Mouse (Mus musculus) stomach, postnatal 0 days (tissue): Measurements from ENCODE around the gene Mthfd1. TPM values are rescaled to one million over a fixed set of nuclear protein-coding genes. Genes with fewer than 3 reads are reported as not detected.

Source experiments
- ATAC-seq: fragments of 200-750 bp; cut with Nextera tagmentation; 2 replicates; pipeline ENCODE4 v1.8.0; 2017; ENCODE audit not compliant: low FRiP score, low TSS enrichment
- DNase-seq: peaks from one replicate; pipeline ENCODE4 v3.0.0-alpha.2; 2016; ENCODE audit warnings: low spot score
- H3K27ac ChIP-seq: fragments of 300-500 bp; sonication (generic); replicated peaks from 2 replicates; pipeline ENCODE4 v1.5.1; 2014; ENCODE audit warnings: mild to moderate bottlenecking, control low read depth
- H3K27me3 ChIP-seq: fragments of 300-500 bp; sonication (generic); 2 replicates; pipeline ENCODE4 v1.6.1; 2014; ENCODE audit warnings: low read length; ENCODE audit not compliant: control insufficient read depth, insufficient read depth
- H3K36me3 ChIP-seq: fragments of 300-500 bp; sonication (generic); 2 replicates; pipeline ENCODE4 v1.6.1; 2014; ENCODE audit warnings: low read length, mixed read lengths; ENCODE audit not compliant: control insufficient read depth, insufficient read depth
- H3K4me1 ChIP-seq: fragments of 300-500 bp; sonication (generic); replicated peaks from 2 replicates; pipeline ENCODE4 v1.6.1; 2014; ENCODE audit warnings: antibody characterized with exemption; ENCODE audit not compliant: control insufficient read depth, insufficient read depth
- H3K4me2 ChIP-seq: fragments of 300-500 bp; sonication (generic); replicated peaks from 2 replicates; pipeline ENCODE4 v1.6.1; 2014; ENCODE audit warnings: low read depth, mild to moderate bottlenecking, control low read depth, moderate library complexity
- H3K4me3 ChIP-seq: fragments of 300-500 bp; sonication (generic); 2 replicates; pipeline ENCODE4 v1.5.1; 2014; ENCODE audit warnings: low read depth, low read length, control low read depth
- H3K9ac ChIP-seq: fragments of 300-500 bp; sonication (generic); 2 replicates; pipeline ENCODE4 v1.6.1; 2014; ENCODE audit warnings: mild to moderate bottlenecking, low read length, control low read depth, mixed read lengths
- H3K9me3 ChIP-seq: fragments of 300-500 bp; sonication (generic); 2 replicates; pipeline ENCODE4 v1.6.1; 2016; ENCODE audit warnings: low read length; ENCODE audit not compliant: control insufficient read depth
- CTCF ChIP-seq: IDR thresholded peaks from 2 replicates; pipeline ENCODE4 v1.5.1; 2016; ENCODE audit warnings: antibody characterized with exemption, low read depth, mild to moderate bottlenecking, moderate library complexity
- EP300 ChIP-seq: optimal IDR thresholded peaks from 2 replicates; pipeline ENCODE3; 2016; ENCODE audit warnings: antibody characterized with exemption
- WGBS: fragments of 180-500 bp; shearing (Covaris S2); extraction: QIAGEN DNeasy Blood & Tissue Kit; methylation state at CpG from one replicate; pipeline ENCODE4 v1.1.7; 2014; 5-methylcytosine and 5-hydroxymethylcytosine counted together
- polyA plus RNA-seq: library from polyadenylated mRNA; unstranded; fragments of >200 nt; fragmentation: Nextera tagmentation; extraction: Ambion mirVana; gene quantifications from 2 replicates; pipeline ENCODE4 v1.2.1, GENCODE M21; 2015

The Mthfd1 gene
- polyA plus RNA-seq, 1 experiment from 2014 or later: 28.9 TPM

DNA sequence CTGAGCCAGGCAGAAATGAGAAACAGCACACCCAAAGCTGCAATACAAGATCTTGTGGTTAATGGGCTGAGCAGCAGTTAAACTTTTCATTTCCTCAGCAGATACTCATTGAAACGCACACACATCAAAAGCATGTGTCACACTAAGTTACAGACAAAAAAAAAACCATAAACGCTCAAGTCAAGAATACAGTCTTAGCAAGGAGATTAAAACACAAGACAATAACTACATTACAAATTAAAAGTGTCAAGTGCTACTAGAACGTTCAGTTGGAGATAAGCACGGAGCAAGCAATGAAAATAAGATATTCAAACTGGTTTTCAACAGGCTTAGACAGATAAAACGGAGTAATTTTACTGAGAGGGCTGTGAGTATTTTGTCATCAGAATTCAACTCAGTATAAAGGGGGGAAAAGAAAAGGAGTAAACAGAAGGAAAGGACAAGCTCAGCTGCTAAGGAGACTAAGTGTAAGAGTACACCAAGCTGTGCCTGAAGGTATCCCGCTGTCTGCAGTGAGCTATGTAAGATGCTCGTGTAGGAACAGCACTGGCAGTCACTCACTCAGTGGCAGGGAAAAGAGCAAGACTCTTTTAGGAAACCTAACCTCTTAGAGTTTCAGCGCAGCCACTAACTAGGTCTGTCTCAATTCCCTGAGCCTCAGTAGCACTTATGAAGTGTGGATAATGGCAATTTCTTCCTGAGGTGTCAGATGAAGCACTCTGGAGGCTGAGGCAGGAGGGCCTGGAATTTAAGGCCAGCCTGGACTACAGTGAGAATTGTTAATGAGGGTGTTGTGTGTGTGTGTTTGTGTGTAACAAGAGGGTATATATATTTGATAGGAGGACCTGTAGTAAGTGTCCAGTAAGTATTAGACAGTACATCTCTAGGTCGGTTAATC lies 106.6 kb downstream of the Mthfd1 start:
- no peak for ATAC-seq
- 55% methylated on average over 9 of the region's 9 CpGs for WGBS
- TF ChIP-seq CTCF (no peak), EP300 (no peak)

DNA sequence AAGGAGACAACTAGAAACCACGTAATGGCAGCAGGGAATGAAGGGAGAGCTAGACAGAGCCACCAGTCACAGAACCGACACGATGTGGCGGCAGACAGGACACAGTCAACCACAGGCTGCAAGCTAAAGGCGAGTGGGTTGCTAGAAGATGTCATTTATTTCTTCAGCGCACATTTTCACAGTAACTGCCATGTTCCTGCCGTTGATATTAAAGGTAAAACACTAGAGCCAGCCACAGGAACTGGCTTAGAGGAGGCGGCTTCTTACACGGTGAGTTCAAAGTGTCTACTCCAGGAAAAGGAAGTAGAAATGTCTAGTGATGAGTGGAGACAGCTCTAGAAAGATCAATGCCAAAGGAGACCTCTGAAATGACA lies 107.2 kb downstream of the Mthfd1 start:
- no peak for TF ChIP-seq EP300
- no peak for TF ChIP-seq CTCF
- DNase-seq (no peak), ATAC-seq (no peak)
- no peaks in the 10 kb centered on the region for H3K9me3 ChIP-seq
- H3K4me3 ChIP-seq: no peak overlapping the region
- H3K4me1 ChIP-seq: no peaks in the 10 kb centered on the region
- H3K9ac ChIP-seq: no peak overlapping the region
- 77% methylated on average over 9 of the region's 9 CpGs for WGBS
- H3K36me3 ChIP-seq: no peaks in the 10 kb centered on the region
- H3K27me3 ChIP-seq: no peaks in the 10 kb centered on the region
- H3K4me2 ChIP-seq: no peak overlapping the region
- no peak overlapping the region for H3K27ac ChIP-seq

More for the DNA sequence above, 106.6 kb downstream of the Mthfd1 start:
- Histone ChIP-seq H3K4me1 (no peaks in the 10 kb centered on the region), H3K27me3 (no peaks in the 10 kb centered on the region), H3K27ac (no peak overlapping the region), H3K4me2 (no peak overlapping the region), H3K9me3 (no peaks in the 10 kb centered on the region), H3K9ac (no peak overlapping the region), H3K36me3 (no peaks in the 10 kb centered on the region), H3K4me3 (no peak overlapping the region)
- DNase-seq: no peak

DNA sequence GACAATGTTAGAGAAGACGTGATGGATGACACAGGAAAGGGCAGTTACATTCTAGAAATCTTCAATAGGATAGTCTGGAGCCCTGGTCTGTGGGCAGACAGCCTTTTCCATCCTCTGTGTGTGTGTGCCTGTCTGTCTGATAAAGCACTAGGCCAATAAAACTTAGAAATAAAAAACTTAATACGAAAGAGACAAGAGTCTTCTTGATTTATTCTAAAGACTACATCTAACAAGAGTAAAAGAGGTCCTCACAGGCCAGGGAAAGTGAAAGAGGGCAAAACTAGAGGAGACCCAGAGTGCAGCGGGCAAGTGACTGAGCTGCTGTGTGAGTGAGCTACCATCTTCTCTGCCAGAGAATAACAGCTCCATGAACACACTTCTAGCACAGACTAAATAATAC lies 111.2 kb downstream of the Mthfd1 start:
- Histone ChIP-seq H3K27me3 (no peaks in the 10 kb centered on the region), H3K36me3 (no peaks in the 10 kb centered on the region), H3K4me1 (0 out of 2 replicates have a peak, but pooled peaks cover 2% of the 10 kb centered on the region), H3K4me2 (no peak overlapping the region), H3K9me3 (no peaks in the 10 kb centered on the region), H3K27ac (no peak overlapping the region), H3K9ac (no peak overlapping the region), H3K4me3 (no peak overlapping the region)
- DNase-seq (no peak), ATAC-seq (no peak)
- TF ChIP-seq CTCF (no peak), EP300 (no peak)
- WGBS: 82% methylated on average over 3 of the region's 3 CpGs

DNA sequence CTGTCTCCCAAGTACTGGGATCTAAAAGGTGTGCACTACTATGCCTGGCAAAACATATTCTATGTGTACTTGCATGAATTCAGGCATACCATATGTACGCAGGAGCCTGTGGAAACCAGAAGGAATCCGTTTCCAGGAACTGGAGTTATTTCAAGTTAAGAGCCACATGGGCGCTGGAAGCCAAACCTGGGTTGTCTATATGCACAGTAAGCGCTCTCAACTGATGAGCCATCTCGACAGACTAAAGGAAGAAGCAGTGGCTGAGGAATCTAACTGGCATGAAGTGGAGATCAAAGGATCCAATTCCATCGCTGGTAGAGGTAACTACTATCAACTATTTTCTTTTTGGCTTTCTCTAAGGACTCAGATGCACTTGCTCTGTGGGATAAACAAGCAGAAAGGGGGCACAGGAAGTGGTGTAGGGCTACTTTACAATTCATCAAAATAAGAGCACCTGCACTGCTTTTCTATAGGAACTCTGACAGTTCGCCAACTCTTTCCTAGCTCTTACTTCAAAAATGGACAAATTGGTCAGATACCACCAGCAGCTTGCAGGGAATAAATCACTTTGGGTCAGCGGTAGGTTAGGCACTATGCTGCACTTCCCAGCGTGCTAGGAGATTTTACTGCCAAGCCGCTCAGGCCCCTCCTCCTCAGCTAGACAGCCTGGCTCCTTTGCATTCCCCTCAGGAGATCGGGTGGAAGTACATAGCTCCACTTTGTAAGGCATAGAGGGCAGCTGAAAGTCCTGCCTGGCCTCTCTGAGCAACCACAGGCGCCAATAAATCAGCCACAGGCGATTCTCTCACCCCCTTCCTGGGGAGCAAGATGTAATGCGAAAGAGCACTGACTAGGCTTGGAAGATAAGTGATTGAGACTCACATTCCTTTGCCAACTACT lies 112.2 kb downstream of the Mthfd1 start:
- Histone ChIP-seq H3K4me2 (peak overlapping the region; percentile 18), H3K9me3 (no peaks in the 10 kb centered on the region), H3K27ac (no peak overlapping the region), H3K36me3 (no peaks in the 10 kb centered on the region), H3K4me3 (peak overlapping the region; percentile 10; the same call in 1 of the 2 replicates), H3K4me1 (0 out of 2 replicates have a peak, but pooled peaks cover 2% of the 10 kb centered on the region), H3K27me3 (no peaks in the 10 kb centered on the region), H3K9ac (peak overlapping the region; percentile 51; the same call in 1 of the 2 replicates)
- no peak for DNase-seq
- no peak for ATAC-seq
- 28% methylated on average over 14 of the region's 14 CpGs for WGBS
- no peak for TF ChIP-seq EP300
- no peak for TF ChIP-seq CTCF

DNA sequence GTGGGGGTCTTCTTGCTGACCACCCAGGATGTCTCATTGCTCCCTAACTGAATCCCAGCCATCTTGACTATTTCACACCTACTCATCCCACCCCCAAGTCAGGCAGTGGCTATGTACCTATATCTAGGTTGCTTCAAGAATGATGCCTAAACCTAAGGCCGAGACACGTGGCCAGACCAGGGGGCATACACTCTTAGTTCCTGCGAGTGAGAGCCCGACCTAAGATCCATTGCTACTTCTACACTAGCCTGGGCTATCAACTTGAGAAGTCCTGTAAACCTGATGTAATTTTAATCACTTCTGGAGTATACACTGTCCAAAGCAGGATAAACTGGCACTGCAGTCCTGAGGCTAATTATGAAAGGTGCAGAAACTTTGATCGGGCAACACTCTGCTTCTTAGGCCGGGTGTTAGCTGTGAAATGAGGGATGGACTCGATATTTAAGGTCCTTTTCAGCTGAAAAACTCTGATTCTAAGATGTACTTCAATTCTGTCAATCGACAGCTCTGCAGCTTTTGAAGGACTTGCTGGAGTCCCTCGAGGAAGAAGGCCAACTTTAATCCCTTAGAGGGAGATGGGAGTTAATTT lies 113.2 kb downstream of the Mthfd1 start:
- H3K27ac ChIP-seq: peak overlapping the region; percentile 100
- no peaks in the 10 kb centered on the region for H3K27me3 ChIP-seq
- H3K4me1 ChIP-seq: 0 out of 2 replicates have a peak, but pooled peaks cover 2% of the 10 kb centered on the region
- 15% methylated on average over 9 of the region's 9 CpGs for WGBS
- no peaks in the 10 kb centered on the region for H3K36me3 ChIP-seq
- no peaks in the 10 kb centered on the region for H3K9me3 ChIP-seq
- no peak for ATAC-seq
- H3K4me3 ChIP-seq: peak overlapping the region; percentile 96
- peak overlapping the region; percentile 68 for H3K4me2 ChIP-seq
- TF ChIP-seq CTCF (no peak), EP300 (no peak)
- no peak for DNase-seq
- H3K9ac ChIP-seq: peak overlapping the region; percentile 98; the same call in 1 of the 2 replicates
